Mouse (Mus musculus): ENCODE measurements around the gene Brca2. TPM values are rescaled to one million over a fixed set of nuclear protein-coding genes. Genes with fewer than 3 reads are reported as not detected.
A peak's percentile ranks its signal among the peaks of the same experiment; 100 is the strongest.

Brca2 gene
- polyA plus RNA-seq, 1 experiment from 2014 or later, result 6.6 TPM

DNA sequence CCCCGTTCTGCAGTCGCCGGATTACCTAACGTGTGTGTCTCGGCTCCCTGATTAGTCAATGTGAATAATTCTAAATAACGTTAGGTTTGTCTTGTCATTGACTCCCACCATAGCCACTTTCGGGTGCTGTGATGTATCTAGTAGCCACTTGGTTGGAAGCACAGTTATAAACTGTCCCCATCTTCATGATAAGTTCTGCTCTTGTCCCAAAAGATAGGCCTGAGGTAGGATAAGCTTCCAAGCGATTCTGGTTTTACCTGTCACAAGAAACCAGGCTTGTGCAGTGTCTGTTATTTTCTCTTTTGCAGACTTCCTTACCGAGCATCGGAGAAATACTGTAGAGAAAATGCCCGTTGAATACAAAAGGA is 421 bp downstream of the Brca2 start:
- Histone ChIP-seq H3K27ac (replicated peaks) (peak overlapping the region; percentile 81), H3K36me3 (ENCODE audit: control insufficient read depth, insufficient read depth, low read length) (no peaks in the 10 kb centered on the region), H3K4me1 (replicated peaks; ENCODE audit: control insufficient read depth, insufficient read depth) (no peaks in the 10 kb centered on the region), H3K4me2 (replicated peaks; ENCODE audit: low read depth) (peak overlapping the region; percentile 69), H3K9ac (ENCODE audit: low read length) (peak overlapping the region; percentile 87), H3K4me3 (ENCODE audit: low read depth, low read length) (peak overlapping the region; percentile 86), H3K27me3 (ENCODE audit: control insufficient read depth, insufficient read depth, low read length) (no peaks in the 10 kb centered on the region), H3K9me3 (ENCODE audit: control insufficient read depth, low read length) (no peaks in the 10 kb centered on the region)
- 4% methylated on average over 11 of the region's 11 CpGs for WGBS
- DNase-seq (ENCODE audit: low spot score) (no peak), ATAC-seq (ENCODE audit: low FRiP score, low TSS enrichment) (no peak)
- TF ChIP-seq CTCF (IDR thresholded peaks at IDR 0.05; ENCODE audit: low read depth) (no peak), EP300 (optimal IDR thresholded peaks at IDR 0.05) (no peak)

- ATAC-seq (ENCODE audit: low FRiP score, low TSS enrichment) (no peak), DNase-seq (ENCODE audit: low spot score) (no peak)
- Histone ChIP-seq H3K4me3 (ENCODE audit: low read depth, low read length) (no peak overlapping the region), H3K36me3 (ENCODE audit: control insufficient read depth, insufficient read depth, low read length) (no peaks in the 10 kb centered on the region), H3K27me3 (ENCODE audit: control insufficient read depth, insufficient read depth, low read length) (no peaks in the 10 kb centered on the region), H3K4me1 (replicated peaks; ENCODE audit: control insufficient read depth, insufficient read depth) (no peaks in the 10 kb centered on the region), H3K4me2 (replicated peaks; ENCODE audit: low read depth) (no peak overlapping the region), H3K9me3 (ENCODE audit: control insufficient read depth, low read length) (no peaks in the 10 kb centered on the region), H3K27ac (replicated peaks) (no peak overlapping the region), H3K9ac (ENCODE audit: low read length) (no peak overlapping the region)
- peak; percentile 38 for TF ChIP-seq CTCF (IDR thresholded peaks at IDR 0.05; ENCODE audit: low read depth)
- TF ChIP-seq EP300 (optimal IDR thresholded peaks at IDR 0.05), result no peak
- 78% methylated on average over 2 of the region's 2 CpGs for WGBS
Measured at GRCm38 (mm10) chr5:150525239-150525638, 2.8 kb downstream of the Brca2 start.

DNA sequence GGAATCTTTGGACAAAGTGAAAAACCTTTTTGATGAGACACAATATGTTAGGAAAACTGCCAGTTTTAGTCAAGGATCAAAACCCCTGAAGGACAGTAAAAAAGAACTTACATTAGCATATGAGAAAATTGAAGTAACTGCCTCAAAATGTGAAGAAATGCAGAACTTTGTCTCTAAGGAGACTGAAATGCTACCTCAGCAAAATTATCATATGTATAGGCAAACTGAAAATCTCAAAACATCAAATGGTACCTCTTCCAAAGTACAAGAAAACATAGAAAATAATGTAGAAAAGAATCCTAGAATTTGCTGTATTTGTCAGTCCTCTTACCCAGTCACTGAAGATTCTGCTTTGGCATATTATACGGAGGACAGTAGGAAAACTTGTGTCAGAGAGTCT is 18.9 kb downstream of the Brca2 start:
- 100% methylated on average over 1 of the region's 1 CpGs for WGBS
- Histone ChIP-seq H3K4me3 (ENCODE audit: low read depth, low read length) (no peak overlapping the region), H3K9me3 (ENCODE audit: control insufficient read depth, low read length) (no peaks in the 10 kb centered on the region), H3K27me3 (ENCODE audit: control insufficient read depth, insufficient read depth, low read length) (no peaks in the 10 kb centered on the region), H3K27ac (replicated peaks) (no peak overlapping the region), H3K36me3 (ENCODE audit: control insufficient read depth, insufficient read depth, low read length) (peaks cover 6% of the 10 kb centered on the region; the same call in 1 of the 2 replicates), H3K9ac (ENCODE audit: low read length) (no peak overlapping the region), H3K4me2 (replicated peaks; ENCODE audit: low read depth) (no peak overlapping the region), H3K4me1 (replicated peaks; ENCODE audit: control insufficient read depth, insufficient read depth) (no peaks in the 10 kb centered on the region)
- DNase-seq (ENCODE audit: low spot score) (no peak), ATAC-seq (ENCODE audit: low FRiP score, low TSS enrichment) (no peak)
- TF ChIP-seq EP300 (optimal IDR thresholded peaks at IDR 0.05) (no peak), CTCF (IDR thresholded peaks at IDR 0.05; ENCODE audit: low read depth) (no peak)

GRCm38 (mm10) chr5:150543184-150543583 is 20.8 kb downstream of the Brca2 start:
- H3K27me3 ChIP-seq (ENCODE audit: control insufficient read depth, insufficient read depth, low read length), result no peaks in the 10 kb centered on the region
- no peak overlapping the region for H3K9ac ChIP-seq (ENCODE audit: low read length)
- TF ChIP-seq CTCF (IDR thresholded peaks at IDR 0.05; ENCODE audit: low read depth) (no peak), EP300 (optimal IDR thresholded peaks at IDR 0.05) (no peak)
- H3K4me1 ChIP-seq (replicated peaks; ENCODE audit: control insufficient read depth, insufficient read depth), result no peaks in the 10 kb centered on the region
- H3K36me3 ChIP-seq (ENCODE audit: control insufficient read depth, insufficient read depth, low read length), result 0 out of 2 replicates have a peak, but pooled peaks cover 4% of the 10 kb centered on the region
- ATAC-seq (ENCODE audit: low FRiP score, low TSS enrichment) (no peak), DNase-seq (ENCODE audit: low spot score) (no peak)
- H3K27ac ChIP-seq (replicated peaks), result no peak overlapping the region
- no peak overlapping the region for H3K4me2 ChIP-seq (replicated peaks; ENCODE audit: low read depth)
- 65% methylated on average over 2 of the region's 2 CpGs for WGBS
- H3K9me3 ChIP-seq (ENCODE audit: control insufficient read depth, low read length), result no peaks in the 10 kb centered on the region
- no peak overlapping the region for H3K4me3 ChIP-seq (ENCODE audit: low read depth, low read length)

- no peak overlapping the region for H3K9ac ChIP-seq (ENCODE audit: low read length)
- no peaks in the 10 kb centered on the region for H3K27me3 ChIP-seq (ENCODE audit: control insufficient read depth, insufficient read depth, low read length)
- H3K4me3 ChIP-seq (ENCODE audit: low read depth, low read length), result no peak overlapping the region
- ATAC-seq (ENCODE audit: low FRiP score, low TSS enrichment) (no peak), DNase-seq (ENCODE audit: low spot score) (no peak)
- TF ChIP-seq CTCF (IDR thresholded peaks at IDR 0.05; ENCODE audit: low read depth) (peak; percentile 66), EP300 (optimal IDR thresholded peaks at IDR 0.05) (no peak)
- no peaks in the 10 kb centered on the region for H3K9me3 ChIP-seq (ENCODE audit: control insufficient read depth, low read length)
- 38% methylated on average over 3 of the region's 3 CpGs for WGBS
- no peaks in the 10 kb centered on the region for H3K4me1 ChIP-seq (replicated peaks; ENCODE audit: control insufficient read depth, insufficient read depth)
- H3K36me3 ChIP-seq (ENCODE audit: control insufficient read depth, insufficient read depth, low read length), result no peaks in the 10 kb centered on the region; the same call in 1 of the 2 replicates
- no peak overlapping the region for H3K27ac ChIP-seq (replicated peaks)
- no peak overlapping the region for H3K4me2 ChIP-seq (replicated peaks; ENCODE audit: low read depth)
Measured at GRCm38 (mm10) chr5:150551637-150552036, 29.2 kb downstream of the Brca2 start.

DNA sequence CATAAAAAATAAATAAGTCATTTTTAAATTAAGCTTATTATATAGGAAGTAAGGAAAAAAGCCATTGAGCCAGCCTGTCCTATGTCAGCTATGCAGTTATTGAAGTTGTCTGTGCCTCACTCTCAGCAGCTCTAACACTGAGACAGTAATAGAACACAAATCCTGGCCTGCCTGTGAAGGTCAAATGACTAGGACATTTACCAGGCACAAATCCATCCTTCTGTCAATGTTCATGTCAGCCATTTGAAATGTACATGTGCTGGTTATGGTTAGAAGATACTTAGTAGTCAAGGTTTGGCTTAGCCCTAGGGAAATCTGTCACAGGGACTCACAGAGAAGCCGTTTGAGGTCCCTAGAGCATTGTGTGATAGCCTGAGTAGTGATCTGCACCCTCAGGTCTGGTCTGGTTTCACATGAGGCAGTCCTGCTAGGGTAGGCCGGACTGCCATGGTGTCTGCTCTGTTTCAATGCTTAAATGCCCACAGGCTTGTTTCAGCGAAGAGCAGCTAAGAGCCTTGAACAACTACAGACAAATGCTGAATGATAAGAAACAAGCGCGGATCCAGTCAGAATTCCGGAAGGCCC is 37.2 kb downstream of the Brca2 start:
- no peaks in the 10 kb centered on the region for H3K9me3 ChIP-seq (ENCODE audit: control insufficient read depth, low read length)
- no peak overlapping the region for H3K27ac ChIP-seq (replicated peaks)
- TF ChIP-seq CTCF (IDR thresholded peaks at IDR 0.05; ENCODE audit: low read depth) (no peak), EP300 (optimal IDR thresholded peaks at IDR 0.05) (no peak)
- H3K4me2 ChIP-seq (replicated peaks; ENCODE audit: low read depth), result no peak overlapping the region
- no peak overlapping the region for H3K9ac ChIP-seq (ENCODE audit: low read length)
- DNase-seq (ENCODE audit: low spot score), result no peak
- no peaks in the 10 kb centered on the region for H3K27me3 ChIP-seq (ENCODE audit: control insufficient read depth, insufficient read depth, low read length)
- H3K4me3 ChIP-seq (ENCODE audit: low read depth, low read length), result no peak overlapping the region
- 0 out of 2 replicates have a peak, but pooled peaks cover 5% of the 10 kb centered on the region for H3K36me3 ChIP-seq (ENCODE audit: control insufficient read depth, insufficient read depth, low read length)
- WGBS, result 92% methylated on average over 6 of the region's 6 CpGs
- no peaks in the 10 kb centered on the region for H3K4me1 ChIP-seq (replicated peaks; ENCODE audit: control insufficient read depth, insufficient read depth)
- no peak for ATAC-seq (ENCODE audit: low FRiP score, low TSS enrichment)

All from stomach, postnatal 0 days (tissue).